Mouse (Mus musculus) neural tube, embryonic 14.5 days (tissue): Measurements from ENCODE around the gene Sspo. TPM values are rescaled to one million over a fixed set of nuclear protein-coding genes. Genes with fewer than 3 reads are reported as not detected.

Source experiments
- ATAC-seq: fragments of 200-750 bp; cut with Nextera tagmentation; 2 replicates; pipeline ENCODE4 v1.8.0; 2017; ENCODE audit warnings: low read depth, mild to moderate bottlenecking, moderate TSS enrichment, moderate library complexity
- H3K27ac ChIP-seq: fragments of 300-500 bp; sonication (generic); 2 replicates; pipeline ENCODE4 v1.5.1; 2014; ENCODE audit warnings: low read depth, mild to moderate bottlenecking, control low read depth, low read length, moderate library complexity, mixed read lengths
- H3K27me3 ChIP-seq: fragments of 300-500 bp; sonication (generic); 2 replicates; pipeline ENCODE4 v1.6.1; 2014; ENCODE audit warnings: low read length; ENCODE audit not compliant: control insufficient read depth, insufficient read depth
- H3K36me3 ChIP-seq: fragments of 300-500 bp; sonication (generic); 2 replicates; pipeline ENCODE4 v1.6.1; 2014; ENCODE audit warnings: low read length, mixed read lengths; ENCODE audit not compliant: control insufficient read depth, insufficient read depth
- H3K4me1 ChIP-seq: fragments of 300-500 bp; sonication (generic); 2 replicates; pipeline ENCODE4 v1.6.1; 2014; ENCODE audit warnings: low read length; ENCODE audit not compliant: control insufficient read depth, insufficient read depth
- H3K4me2 ChIP-seq: fragments of 300-500 bp; sonication (generic); 2 replicates; pipeline ENCODE4 v1.6.1; 2014; ENCODE audit warnings: mild to moderate bottlenecking, low read depth, low read length, control low read depth
- H3K4me3 ChIP-seq: fragments of 300-500 bp; sonication (generic); 2 replicates; pipeline ENCODE4 v1.5.1; 2014; ENCODE audit warnings: low read depth, low read length, control low read depth, mixed read lengths
- H3K9ac ChIP-seq: fragments of 300-500 bp; sonication (generic); replicated peaks from 2 replicates; pipeline ENCODE4 v1.6.1; 2014; ENCODE audit warnings: low read depth, mild to moderate bottlenecking, control low read depth, low read length, mixed read lengths
- H3K9me3 ChIP-seq: fragments of 300-500 bp; sonication (generic); 2 replicates; pipeline ENCODE4 v1.6.1; 2016; ENCODE audit warnings: low read length; ENCODE audit not compliant: control insufficient read depth
- WGBS: fragments of 180-500 bp; shearing (Covaris S2); extraction: QIAGEN DNeasy Blood & Tissue Kit; methylation state at CpG from one replicate; pipeline ENCODE4 v1.1.7; 2014; 5-methylcytosine and 5-hydroxymethylcytosine counted together
- polyA plus RNA-seq: library from polyadenylated mRNA; unstranded; fragments of >200 nt; fragmentation: Nextera tagmentation; extraction: Ambion mirVana; gene quantifications from 2 replicates; pipeline ENCODE4 v1.2.1, GENCODE M21; 2014

The Sspo gene
- polyA plus RNA-seq, 1 experiment from 2014 or later: 0.16 TPM

DNA sequence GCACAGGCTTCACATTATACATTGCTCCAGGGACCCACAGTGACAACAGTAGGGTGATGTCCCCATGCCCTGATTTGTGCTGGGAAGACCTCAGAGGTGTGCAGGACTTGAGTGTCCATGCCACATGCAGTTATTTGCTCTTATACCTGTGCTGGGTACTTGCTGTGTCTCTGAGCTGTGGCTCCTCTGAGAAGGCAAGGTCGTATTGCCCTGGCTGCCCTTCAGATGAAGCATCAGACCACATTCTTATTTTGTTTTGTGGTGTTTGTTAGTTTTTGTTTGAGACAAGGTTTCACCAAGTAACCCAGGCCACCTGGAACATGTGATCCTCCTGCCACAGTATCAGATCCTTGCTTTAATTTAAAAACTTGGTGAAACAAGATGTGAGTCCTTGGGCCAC, 33.1 kb upstream of the Sspo start:
- no peak overlapping the region for H3K27ac ChIP-seq
- no peak for ATAC-seq
- 90% methylated on average over 1 of the region's 1 CpGs for WGBS

DNA sequence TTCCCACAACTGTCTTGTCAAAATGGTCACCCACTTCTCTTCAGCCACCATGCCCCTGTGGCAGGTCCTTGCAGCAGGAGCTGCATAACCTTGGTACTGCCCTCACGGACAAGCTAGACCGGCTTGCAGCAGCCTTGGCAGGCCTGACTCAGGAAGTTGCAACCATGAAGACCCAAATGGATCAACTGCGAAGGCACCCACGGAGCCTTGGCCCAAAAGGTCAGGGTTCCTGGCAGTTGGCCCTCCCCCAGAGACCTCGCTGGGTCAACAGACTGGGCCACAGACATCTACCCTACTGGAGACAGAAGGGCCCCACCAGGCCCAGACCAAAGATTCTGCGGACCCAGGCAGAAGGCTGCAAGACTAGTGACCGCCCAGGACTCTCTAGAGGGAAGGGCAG, 32.4 kb upstream of the Sspo start:
- no peak overlapping the region for H3K4me2 ChIP-seq
- no peaks in the 10 kb centered on the region for H3K27me3 ChIP-seq
- 96% methylated on average over 7 of the region's 7 CpGs for WGBS
- no peak overlapping the region for H3K9ac ChIP-seq
- peaks cover 53% of the 10 kb centered on the region for H3K36me3 ChIP-seq
- no peaks in the 10 kb centered on the region for H3K4me1 ChIP-seq
- no peaks in the 10 kb centered on the region for H3K9me3 ChIP-seq
- H3K4me3 ChIP-seq: no peak overlapping the region
- H3K27ac ChIP-seq: no peak overlapping the region
- ATAC-seq: no peak

More for the DNA sequence above, 33.1 kb upstream of the Sspo start:
- no peak overlapping the region for H3K4me3 ChIP-seq
- no peaks in the 10 kb centered on the region for H3K4me1 ChIP-seq
- peaks cover 55% of the 10 kb centered on the region for H3K36me3 ChIP-seq
- no peaks in the 10 kb centered on the region for H3K9me3 ChIP-seq
- no peak overlapping the region for H3K9ac ChIP-seq
- H3K27me3 ChIP-seq: no peaks in the 10 kb centered on the region
- no peak overlapping the region for H3K4me2 ChIP-seq

DNA sequence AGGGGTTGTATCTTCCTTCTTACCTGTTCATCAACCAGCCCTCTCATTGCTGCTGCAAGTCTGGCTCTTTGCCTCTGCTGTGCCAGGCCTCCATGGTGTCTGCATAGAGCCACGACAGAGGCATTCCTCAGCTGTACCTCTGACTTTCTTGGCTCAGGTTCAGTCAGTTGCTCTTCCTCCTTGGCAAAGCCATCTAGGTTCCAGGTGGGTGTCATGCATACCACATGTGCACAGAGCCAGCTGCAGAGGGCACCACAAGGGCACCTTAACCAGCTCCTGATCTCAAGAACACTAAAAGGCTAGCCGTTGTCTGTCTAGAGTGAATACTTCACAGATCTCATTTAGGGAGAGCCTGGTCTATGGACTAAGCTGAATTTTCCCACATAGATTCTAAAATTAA, 31.5 kb upstream of the Sspo start:
- H3K36me3 ChIP-seq: peaks cover 45% of the 10 kb centered on the region
- ATAC-seq: no peak
- H3K9ac ChIP-seq: no peak overlapping the region
- 90% methylated on average over 2 of the region's 2 CpGs for WGBS
- no peaks in the 10 kb centered on the region for H3K4me1 ChIP-seq
- H3K27ac ChIP-seq: no peak overlapping the region
- H3K27me3 ChIP-seq: no peaks in the 10 kb centered on the region
- H3K4me3 ChIP-seq: no peak overlapping the region
- no peaks in the 10 kb centered on the region for H3K9me3 ChIP-seq
- no peak overlapping the region for H3K4me2 ChIP-seq

GRCm38 (mm10) chr6:48420647-48421046, 27.4 kb upstream of the Sspo start:
- Histone ChIP-seq H3K4me3 (no peak overlapping the region), H3K9me3 (no peaks in the 10 kb centered on the region), H3K4me1 (no peaks in the 10 kb centered on the region), H3K27me3 (no peaks in the 10 kb centered on the region), H3K36me3 (peaks cover 15% of the 10 kb centered on the region), H3K4me2 (no peak overlapping the region), H3K9ac (no peak overlapping the region), H3K27ac (no peak overlapping the region)
- ATAC-seq: no peak
- 14% methylated on average over 2 of the region's 2 CpGs for WGBS

DNA sequence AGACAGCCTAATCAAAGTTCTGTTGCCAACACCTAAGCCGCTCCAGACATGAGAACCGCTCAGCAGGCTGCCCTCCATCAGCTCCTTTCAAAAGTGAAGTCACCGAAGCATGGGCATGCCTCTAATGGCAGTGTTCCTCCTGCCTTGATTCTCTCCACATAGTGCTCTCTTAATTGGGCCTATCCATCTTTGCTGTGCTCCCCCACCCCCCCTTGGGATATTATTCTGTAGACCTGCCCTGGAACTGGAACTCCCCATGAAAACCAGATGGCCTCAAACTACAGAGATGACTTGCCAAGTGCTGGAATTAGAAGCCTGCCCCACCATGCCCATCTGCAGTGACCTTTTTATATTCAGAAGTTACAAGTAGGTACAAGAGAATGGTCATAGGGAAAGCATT, 24.7 kb upstream of the Sspo start:
- Histone ChIP-seq H3K36me3 (no peaks in the 10 kb centered on the region; the same call in 1 of the 2 replicates), H3K27me3 (no peaks in the 10 kb centered on the region), H3K9ac (no peak overlapping the region), H3K4me2 (no peak overlapping the region), H3K9me3 (no peaks in the 10 kb centered on the region), H3K4me1 (no peaks in the 10 kb centered on the region), H3K27ac (no peak overlapping the region), H3K4me3 (no peak overlapping the region)
- WGBS: 80% methylated on average over 3 of the region's 3 CpGs
- ATAC-seq: no peak

- Histone ChIP-seq H3K4me3 (no peak overlapping the region), H3K27me3 (no peaks in the 10 kb centered on the region), H3K9ac (no peak overlapping the region), H3K9me3 (no peaks in the 10 kb centered on the region), H3K4me2 (no peak overlapping the region), H3K36me3 (no peaks in the 10 kb centered on the region; the same call in 1 of the 2 replicates), H3K4me1 (no peaks in the 10 kb centered on the region), H3K27ac (no peak overlapping the region)
- no peak for ATAC-seq
- 70% methylated on average over 5 of the region's 5 CpGs for WGBS
These were observed 24.0 kb upstream of the Sspo start for GRCm38 (mm10) chr6:48424074-48424473.

DNA sequence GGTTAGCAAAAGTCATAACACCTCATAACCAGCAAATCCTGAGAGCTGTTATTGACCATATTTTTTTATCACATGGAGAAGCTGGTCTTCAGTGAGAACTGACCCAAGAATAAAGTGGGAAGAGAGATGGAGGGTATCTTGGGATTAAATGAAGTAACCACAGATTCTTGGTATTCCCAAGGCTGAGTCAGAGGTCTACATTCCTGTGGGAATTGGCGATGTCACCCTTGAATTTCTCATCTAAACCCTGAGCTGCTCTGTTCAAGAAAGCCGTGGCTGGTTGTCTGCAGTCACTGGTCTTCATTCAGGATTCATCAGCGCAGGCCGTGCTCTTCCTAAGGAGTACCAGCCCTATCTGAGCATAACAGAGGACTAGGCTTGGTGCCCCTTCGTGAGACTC, 21.1 kb upstream of the Sspo start:
- Histone ChIP-seq H3K27me3 (no peaks in the 10 kb centered on the region), H3K4me2 (no peak overlapping the region), H3K9me3 (no peaks in the 10 kb centered on the region), H3K36me3 (no peaks in the 10 kb centered on the region), H3K9ac (no peak overlapping the region), H3K4me1 (no peaks in the 10 kb centered on the region), H3K27ac (no peak overlapping the region), H3K4me3 (no peak overlapping the region)
- 76% methylated on average over 5 of the region's 5 CpGs for WGBS
- ATAC-seq: no peak

DNA sequence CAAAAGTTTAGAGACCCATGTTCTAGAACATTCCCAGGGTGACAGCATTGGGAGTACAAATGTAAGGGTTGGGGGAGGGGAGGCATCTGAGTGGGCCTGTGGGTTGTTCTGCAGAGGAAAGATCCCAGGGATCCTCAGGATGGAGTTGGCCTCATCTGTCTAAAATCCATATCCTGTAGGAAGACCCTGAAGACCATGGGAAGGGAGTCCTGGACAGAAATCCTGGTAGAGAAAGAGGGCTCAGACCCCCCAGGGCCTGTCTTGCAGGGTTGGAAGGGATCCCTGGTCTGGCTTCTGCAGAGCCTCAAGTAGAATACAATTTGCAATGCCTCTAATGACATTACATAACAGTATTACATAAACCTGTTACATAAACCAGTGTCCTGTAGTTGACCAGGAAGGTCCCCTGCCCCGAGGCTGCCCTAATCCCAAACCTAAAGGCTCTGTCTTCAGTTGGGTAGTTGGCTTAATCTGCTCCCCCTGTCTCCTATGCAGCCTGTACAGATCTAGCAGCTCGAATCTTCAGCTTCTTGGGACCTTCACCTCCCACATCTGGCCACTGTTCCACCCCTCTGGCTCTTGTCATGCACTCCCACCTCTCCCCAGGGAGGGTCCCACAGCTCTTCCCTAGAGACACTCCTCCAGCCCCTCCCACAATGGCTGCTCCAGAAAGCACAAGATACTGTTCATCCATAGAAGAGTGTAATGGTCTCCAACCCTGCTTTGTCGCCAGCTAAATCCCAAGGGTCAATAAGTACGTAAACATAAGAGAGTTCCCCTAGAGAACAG, 19.1 kb upstream of the Sspo start:
- no peaks in the 10 kb centered on the region for H3K27me3 ChIP-seq
- no peaks in the 10 kb centered on the region for H3K36me3 ChIP-seq
- no peaks in the 10 kb centered on the region for H3K4me1 ChIP-seq
- H3K27ac ChIP-seq: no peak overlapping the region
- H3K9me3 ChIP-seq: no peaks in the 10 kb centered on the region
- no peak for ATAC-seq
- H3K4me3 ChIP-seq: no peak overlapping the region
- H3K4me2 ChIP-seq: no peak overlapping the region
- no peak overlapping the region for H3K9ac ChIP-seq
- 63% methylated on average over 4 of the region's 4 CpGs for WGBS

GRCm38 (mm10) chr6:48430748-48431147, 17.3 kb upstream of the Sspo start:
- H3K4me2 ChIP-seq: no peak overlapping the region
- no peaks in the 10 kb centered on the region for H3K36me3 ChIP-seq
- no peaks in the 10 kb centered on the region for H3K9me3 ChIP-seq
- ATAC-seq: no peak
- H3K4me3 ChIP-seq: no peak overlapping the region
- H3K27ac ChIP-seq: no peak overlapping the region
- H3K9ac ChIP-seq: no peak overlapping the region
- 68% methylated on average over 5 of the region's 5 CpGs for WGBS
- H3K27me3 ChIP-seq: no peaks in the 10 kb centered on the region
- H3K4me1 ChIP-seq: no peaks in the 10 kb centered on the region
